Mouse (Mus musculus) retina, adult 2 months (tissue): ENCODE results near the gene Dnajc12.
"Not testable (repeated sequence)": the region's sequence is repeated elsewhere in the genome, so short reads cannot be mapped to it uniquely, and the experiment has no call there.

Experiments used
- DNase-seq: peaks from one replicate; pipeline ENCODE4 v3.0.0-alpha.2; 2012; ENCODE audit warnings: low read depth, low spot score

Gene Dnajc12

DNA sequence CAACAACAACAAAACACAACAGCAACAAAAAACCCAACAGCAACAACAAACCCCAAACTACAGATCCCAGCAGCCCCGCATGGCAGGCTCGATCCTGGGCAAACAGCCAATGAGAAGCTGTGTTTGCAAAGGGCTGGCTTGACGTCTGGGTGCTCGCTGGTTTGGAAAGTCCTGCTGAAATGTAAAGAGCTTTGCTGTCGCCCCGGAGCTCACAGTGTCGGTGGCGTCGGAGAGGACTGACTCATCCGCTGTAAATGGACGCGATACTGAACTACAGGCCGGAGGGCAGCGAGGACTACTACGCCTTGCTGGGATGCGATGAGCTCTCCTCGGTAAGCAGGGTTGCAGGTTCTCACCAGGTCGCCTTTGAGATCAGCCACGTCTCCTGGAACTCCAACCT, 4.2 kb downstream of the Dnajc12 start:
- DNase-seq, result peak; percentile 79

DNA sequence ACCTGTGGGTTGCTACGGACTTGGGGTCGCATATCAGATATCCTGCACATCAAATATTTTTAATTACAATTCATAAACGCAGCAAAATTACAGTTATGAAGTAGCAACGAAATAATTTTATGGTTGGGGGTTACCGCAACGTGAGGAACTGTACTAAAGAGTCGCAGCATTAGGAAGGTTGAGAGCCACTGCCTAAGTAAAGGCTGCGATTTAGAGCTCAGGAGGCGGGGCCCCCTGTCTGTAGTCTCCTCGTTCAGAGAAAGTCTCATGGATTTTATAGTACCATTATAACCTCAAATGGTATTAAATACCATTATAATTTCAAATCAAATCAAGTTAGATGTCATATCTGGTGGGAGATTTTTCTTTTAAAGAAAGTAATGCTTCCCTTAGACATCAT, 4.7 kb downstream of the Dnajc12 start:
- no peak for DNase-seq

DNA sequence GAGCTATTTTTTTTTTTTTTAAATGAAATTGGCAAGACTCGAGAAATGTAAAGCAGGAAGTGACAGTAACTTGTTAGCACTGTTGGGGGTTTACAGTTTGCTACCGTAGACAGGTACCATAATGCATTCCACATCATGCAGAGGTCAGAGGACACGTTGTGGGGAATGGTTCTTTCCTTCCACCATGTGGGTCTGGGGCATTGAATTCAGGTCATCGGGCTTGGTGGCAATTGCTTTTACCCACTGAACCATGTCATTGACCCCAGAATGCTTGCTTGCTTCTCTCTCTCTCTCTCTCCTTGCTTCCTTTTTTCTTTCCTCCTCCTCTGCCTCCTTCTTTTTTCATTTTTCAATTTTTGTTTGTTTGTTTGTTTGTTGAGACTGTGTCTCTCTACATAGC, 6.7 kb downstream of the Dnajc12 start:
- no peak for DNase-seq

DNA sequence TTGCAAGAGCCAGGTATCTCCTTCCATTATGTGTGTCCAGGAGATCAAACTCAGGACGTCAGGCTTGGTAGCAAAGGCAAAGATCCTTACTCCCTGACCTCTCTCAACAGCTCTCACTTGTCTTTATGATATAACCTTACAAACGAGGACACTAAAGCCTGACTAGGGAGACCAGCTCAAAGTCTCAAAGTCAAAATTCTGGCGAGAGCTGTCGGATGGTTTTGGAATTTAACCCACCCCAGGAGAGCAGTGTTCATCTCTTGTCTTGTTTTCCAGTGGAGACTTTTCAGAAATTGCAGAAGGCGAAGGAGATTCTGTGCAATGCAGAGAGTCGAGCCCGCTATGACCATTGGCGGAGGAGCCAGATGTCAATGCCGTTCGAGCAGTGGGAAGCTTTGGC, 14.7 kb downstream of the Dnajc12 start:
- DNase-seq, result no peak

DNA sequence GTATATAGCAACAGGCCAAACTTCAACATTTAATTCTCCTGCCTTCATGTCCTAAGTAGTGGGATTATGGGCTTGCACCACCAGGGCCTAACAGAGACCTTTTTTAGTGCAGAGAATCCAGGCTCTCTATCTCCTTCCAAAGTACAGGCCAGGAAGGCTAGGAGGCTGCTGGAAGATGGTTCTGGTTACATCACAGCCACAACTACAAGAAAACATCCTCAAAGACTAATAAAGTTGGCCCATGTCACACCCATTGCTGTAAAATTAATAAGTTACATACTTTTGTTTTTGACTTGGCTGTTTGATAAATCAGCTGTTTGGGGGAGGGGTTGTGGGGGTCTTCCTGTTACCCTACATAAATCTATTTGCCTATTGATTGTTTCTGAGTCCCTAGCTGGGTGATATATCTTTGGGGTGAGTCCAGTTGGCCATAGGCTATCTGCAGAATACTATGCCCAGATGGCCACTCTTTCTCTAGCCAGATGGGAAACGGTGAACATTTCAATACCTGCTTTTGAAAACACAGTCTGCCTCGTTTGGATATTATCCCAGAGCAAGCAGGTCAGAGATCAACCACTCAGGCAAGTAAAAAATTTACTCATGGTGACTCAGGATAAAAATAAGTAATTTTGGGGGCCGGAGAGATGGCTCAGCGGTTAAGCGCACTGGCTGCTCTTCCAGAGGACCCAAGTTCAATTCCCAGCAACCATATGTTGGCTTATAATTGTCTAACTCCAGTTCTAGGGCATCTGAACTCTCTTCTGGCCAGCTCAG, 20.7 kb downstream of the Dnajc12 start:
- DNase-seq, result no peak

DNA sequence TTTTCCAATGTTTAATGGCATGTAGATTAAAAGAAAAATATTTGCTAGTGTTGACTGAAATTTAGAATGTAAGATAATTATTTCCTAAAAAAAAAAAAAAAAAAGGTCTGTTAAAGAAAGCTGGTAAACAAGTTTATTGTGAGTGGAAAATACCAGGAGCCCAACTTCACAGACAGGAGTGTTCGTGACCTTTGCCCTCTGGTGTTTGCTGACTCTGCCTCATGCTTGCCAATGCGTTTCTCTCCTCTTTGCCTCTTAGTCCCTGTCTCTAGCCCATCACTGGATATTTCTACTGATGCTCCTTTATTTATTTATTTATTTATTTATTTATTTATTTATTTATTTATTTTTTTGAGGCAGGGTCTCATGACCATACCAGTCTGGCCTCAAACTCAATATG, 21.4 kb downstream of the Dnajc12 start:
- no peak for DNase-seq

DNA sequence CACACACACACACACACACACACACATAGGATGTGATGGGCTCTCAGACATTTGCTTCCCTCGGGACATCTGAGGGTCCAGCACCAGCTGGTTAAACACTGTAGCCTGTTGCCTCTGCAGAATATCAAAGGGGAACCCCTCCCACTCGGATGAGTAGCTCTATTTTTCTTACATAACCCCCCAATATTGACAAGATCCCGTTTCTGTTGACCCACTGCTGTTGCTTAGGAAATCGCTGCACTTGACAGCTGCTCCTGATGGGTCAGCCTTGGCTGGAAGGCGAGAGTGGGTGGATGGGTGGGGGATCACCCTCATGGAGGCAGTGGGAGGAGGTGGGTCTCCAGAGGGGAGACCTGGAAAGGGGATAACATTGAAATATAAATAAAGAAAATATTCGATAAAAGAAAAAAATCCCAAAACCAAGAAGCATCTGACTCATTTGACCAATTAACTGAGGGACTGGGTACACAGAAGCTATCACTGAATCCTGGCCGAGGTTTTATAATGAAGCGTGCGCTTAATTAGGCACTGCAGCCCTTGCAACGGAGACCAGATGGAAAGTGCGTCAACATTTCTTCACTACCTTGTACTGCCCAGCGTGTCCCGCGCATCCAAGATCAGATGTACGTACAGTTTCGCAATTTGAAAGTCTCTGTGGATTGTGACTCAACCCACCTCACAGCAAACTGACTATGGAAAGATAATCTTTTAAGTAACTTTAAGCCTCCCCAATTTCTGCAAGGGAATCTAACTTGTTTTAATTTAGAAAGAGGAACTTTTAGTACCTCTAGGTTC, 28.1 kb downstream of the Dnajc12 start:
- no peak for DNase-seq

DNA sequence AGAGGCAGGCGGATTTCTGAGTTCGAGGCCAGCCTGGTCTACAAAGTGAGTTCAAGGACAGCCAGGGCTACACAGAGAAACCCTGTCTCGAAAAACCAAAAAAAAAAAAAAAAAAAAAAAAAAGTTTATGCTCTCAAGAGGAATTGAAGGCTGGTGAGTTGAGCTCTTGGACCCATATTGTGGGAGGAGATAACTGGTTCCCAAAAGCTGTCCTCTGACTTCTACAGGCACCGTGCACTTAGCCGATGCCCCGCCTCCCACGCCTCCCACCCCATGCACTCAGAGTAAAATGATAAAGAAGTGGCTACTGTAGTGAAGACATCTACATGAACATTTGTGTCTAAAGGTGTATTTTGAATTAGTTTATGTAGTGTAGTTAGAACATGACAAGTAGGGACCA, 29.4 kb downstream of the Dnajc12 start:
- DNase-seq, result not testable (repeated sequence)

DNA sequence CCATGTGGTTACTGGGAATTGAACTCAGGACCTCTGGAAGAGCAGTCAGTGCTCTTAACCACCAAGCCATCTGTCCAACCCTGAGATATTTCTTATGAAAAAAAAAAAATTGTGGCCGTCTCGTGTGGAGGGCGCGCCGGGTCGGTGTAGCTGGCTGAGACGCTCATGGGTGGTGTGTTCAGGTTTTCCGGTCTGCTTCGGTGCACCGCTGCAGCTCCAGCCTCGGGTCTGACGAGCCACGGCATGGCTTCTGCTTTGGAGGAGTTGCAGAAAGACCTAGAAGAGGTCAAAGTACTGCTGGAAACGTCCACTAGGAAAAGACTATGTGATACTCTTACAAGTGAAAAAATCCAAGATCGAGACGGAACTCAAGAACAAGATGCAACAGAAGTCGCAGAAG, 30.5 kb downstream of the Dnajc12 start:
- DNase-seq, result no peak

DNA sequence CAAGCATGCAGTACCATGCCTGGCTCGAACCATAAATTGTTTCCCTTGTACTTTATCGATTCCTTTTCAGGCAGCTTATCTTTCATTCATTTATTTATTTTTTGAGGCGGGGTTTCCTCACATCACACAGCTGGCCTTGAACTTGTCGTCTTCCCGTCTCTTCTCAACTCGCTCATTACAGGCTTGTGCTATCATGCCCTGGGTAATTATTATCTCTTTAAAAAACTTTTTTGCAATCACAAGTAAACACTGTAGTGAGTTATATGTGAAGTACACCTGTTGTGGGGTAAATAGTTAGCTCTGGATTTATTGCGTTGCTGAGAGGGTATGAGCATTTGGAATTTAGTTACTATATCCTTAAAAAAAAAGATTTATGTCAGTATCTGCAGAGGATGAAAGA, 33.0 kb downstream of the Dnajc12 start:
- no peak for DNase-seq

DNA sequence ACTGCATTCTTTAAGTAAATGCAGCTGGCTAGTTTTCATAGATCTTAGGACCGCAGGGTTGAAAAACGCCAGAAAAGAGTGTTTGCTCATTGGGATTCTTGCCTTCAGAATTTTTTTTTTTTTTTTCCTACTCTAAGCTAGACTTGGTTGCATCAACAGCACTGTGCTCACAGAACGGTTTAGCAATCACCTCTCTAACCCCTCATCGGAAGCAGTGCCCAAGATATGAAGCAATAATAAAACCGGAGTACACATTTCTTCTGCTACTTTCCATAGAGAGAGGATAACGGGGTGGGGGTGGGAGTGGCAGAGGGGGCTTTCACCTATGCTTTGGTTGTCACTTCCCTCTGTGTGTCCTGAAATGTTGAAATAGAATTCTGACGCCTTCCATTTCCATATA, 33.6 kb downstream of the Dnajc12 start:
- DNase-seq, result no peak

DNA sequence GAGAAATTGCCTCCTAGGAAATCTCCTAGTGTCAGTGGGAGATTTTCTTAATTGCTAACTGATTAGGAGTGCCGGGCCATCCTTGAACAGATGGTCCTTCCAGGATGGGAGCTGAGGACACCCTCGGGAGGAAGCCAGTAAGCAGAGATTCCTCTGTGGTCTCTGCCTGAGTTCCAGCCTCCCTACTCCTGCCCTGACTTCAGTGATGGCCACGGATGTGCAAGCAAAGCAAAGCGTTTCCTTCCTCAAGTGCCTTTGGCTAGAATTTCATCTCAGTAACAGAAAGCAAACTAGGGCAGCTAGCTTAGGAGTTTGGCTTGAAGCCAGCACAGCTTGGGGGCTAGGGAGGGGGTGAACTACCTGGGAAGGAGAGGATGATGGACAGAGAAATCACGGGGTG, 34.8 kb downstream of the Dnajc12 start:
- DNase-seq, result no peak

DNA sequence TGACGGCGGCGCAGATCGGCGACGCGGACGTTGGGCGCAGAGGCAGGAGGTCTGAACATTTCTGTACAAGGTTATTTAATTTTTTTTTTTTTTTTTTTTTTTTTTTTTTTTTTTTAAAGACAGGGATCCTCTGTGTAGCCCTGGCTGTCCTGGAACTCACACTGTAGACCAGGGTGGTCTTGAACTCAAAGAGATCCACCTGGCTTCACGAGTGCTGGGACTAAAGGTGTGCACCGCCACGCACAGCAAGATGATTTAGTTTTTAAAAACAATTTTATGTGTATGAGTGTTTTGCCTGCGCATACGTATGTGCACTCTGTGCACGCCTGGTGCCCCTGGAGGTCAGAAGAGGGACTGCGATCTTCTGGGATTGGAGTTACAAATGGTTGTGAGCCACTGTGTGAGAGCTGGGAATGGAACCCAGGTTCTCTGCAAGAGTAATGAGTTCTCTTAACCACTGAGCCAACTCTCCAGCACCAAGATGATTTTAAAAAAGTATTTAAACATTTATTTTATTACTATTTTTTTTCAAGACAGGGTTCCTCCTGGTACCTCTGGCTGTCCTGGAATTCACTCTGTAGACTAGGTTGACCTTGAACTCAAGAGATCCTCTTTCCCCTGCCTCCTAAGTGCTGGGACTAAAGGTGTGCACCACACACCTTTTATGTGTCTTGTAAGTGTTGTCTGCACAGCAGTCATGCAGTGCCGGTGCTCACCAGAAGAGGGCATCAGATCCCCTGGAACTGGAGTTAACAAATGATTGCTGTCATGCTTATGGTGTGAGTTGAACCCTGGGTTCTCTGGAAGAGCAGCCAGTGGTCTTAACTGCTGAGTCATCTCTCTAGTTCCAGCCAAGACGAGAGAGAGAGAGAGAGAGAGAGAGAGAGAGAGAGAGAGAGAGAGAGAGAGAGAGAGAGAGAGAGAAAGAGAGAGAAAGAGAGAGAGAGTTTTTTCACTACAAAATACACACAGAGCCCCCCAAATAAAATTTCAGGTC, 39.8 kb downstream of the Dnajc12 start, which contains the start of gene Gm7075:
Gene Gm7075 (minus strand): TSS at position 51 of the 997 bp plus-strand sequence.
- DNase-seq, result no peak

DNA sequence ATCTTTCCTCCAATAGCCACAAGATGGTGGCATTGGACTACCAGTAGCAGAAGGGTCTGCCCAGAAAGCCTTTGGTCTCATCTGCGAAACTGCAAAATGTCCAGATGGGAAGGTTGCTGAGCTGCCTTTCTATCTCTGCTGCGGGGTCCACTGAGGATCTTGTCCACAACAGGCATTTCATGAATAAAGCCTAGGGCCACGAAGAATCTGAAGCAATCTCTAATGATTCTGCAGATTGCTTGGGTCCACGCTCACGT, 40.4 kb downstream of the Dnajc12 start:
- no peak for DNase-seq

DNA sequence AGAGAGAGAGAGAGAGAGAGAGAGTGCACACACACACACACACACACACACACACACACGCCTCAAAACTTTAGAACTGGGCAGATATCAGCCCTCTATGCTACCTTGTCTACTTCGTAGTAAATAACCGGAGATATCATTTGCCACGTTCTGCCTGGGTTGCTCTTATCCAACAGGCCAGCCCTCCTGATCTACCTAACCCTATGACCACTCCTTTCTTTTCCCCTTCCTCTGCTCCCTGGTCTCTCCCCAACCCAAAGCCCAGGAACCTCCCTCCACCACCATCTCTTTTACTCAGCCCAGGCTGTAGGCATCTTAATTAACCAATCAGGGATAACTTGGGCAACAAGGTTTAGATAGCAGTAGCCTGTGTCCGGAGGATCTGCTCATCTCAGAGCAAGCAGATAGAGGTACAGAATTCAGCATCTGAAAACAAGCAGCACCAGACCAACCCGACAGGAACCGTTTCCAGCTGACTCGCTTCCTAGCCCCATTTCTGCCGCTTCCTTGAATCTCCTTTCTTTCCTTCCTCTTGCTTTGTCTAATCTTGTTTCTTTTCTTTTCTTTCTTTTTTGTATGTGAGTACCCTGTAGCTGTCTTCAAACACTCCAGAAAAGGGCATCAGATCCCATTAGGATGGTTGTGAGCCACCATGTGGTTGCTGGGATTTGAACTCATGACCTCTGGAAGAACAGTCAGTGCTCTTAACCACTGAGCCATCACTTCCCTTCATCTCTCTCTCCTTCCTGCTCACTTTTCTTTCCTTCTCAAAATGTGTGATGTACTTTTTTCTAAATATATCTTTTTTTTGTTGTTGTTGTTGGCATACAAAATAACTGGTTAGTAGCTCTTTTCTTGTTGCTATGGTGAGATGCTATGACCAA, 41.6 kb downstream of the Dnajc12 start:
- DNase-seq, result no peak

DNA sequence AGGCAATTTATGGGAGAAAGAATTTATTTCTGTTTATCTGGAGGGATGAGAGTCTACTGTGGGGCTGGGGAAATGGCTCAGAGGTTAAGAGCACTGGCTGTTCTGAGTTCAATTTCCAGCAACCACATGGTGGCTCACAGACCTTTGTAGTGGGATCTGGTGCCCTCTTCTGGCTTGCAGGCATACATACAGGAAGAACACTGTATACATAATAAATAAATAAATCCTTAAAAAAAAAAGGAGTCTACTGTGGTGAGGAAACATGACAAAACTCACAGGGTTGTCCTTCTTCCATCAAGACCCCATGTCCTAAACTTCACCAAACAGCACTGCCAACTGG, 42.2 kb downstream of the Dnajc12 start:
- no peak for DNase-seq

DNA sequence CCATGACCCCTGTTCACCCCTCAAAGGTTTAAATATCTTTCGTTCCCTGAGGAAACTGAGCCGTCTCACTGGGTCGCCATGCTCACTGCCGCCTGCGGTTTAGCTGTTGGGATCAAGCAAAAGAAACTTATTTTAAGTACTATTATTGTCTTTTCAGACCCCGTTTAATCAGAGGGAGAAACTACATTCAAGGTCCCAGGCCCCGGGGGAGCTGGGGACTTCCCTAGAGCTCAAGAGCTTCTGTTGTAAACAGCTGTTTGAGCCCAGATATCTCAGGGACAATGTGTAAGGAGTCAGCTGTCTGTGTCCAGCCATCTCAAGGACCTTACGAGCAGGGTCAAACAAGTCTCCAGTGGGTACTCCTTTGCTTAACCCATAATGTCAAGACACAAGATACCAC, 44.9 kb downstream of the Dnajc12 start:
- no peak for DNase-seq

DNA sequence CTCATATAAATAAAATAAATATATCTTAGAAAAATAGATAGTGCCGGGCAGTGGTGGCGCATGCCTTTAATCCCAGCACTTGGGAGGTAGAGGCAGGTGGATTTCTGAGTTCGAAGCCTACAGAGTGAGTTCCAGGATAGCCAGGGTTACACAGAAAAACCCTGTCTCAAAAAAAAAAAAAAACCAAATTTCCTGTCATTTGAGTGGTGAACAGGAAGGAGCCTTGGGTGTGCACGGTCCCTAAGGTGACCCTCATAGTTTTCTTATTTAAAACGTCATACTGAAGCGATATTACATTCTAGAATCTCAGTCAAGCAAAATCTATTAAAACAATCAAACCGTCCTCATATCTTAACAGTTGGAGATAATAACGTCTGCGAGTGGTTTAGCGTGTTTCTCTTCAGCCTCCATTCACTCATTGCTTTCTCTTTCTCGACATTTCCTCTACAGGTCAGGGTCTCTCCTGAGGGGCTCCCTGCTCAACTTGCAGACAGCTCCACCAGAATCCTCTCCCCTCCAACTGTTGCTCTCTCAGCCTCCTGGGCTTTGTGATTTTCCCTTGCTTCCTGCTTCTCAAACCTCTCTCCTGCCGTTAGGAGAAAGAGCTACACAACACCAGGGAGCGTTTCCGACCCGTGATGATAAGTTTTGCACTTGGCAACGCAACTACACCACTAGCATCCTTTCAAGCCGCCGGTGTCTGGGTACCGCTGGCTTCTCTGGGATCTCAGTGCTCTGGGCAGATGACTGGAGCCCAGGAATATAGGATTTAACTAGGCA, 46.2 kb downstream of the Dnajc12 start:
- no peak for DNase-seq

DNA sequence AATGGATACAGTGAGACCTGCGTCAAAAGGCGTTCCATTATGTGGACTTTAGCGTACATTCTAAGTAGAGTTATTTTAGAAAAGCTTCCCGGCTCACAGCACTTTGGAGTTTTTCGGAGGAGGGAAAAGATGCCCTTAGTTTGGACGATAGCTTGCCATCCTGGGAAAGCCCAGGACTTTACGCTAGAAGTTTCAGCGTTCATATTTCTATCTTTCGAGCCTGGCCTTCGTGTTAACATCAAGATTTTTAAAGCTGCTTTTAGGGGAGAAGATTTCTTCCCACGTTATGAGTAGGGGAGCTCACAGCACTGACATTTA, 46.7 kb downstream of the Dnajc12 start:
- DNase-seq, result no peak

DNA sequence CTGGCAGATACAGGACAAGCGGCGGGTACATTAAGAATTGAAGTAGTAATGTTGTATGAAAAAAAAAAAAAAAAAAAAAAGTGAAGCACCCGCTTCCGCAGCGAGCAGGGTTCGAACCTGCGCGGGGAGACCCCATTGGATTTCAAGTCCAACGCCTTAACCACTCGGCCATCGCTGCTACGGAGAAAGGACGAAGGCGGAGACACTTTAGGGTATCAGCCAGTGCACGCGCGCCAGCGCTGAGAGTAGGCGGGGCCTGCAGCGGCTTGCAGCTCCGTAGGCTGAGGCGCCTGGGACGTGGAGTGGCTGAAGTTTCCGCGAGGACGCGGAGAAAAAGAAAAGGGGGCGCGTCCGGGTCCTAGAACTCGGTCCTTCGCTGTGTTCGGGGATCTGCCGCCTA, 47.1 kb downstream of the Dnajc12 start:
- peak; percentile 95 for DNase-seq
